Mouse (Mus musculus): Measurements from ENCODE around the gene Gabrr3.

DNA sequence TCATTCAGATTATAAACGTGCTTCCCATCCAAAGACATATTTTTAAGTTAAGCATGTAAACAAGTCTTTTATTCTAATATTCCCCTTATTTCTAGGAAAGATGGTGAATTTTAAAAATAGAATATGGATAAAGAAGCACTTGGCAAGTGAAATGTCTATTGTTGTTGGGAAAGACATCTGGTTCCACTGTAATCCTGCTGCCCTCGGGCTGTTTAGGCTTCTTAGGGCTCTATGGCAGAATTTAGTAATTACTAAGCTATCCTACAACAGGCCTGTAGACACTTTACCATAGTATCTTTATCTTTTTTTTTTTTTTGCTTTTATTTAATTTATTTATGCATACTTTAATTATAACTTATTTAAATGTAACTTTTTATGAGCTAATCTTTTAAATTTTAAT lies 2.7 kb downstream of the Gabrr3 start:
- no peak for TF ChIP-seq CTCF (IDR thresholded peaks at IDR 0.05; ENCODE audit: low read depth, low read length)
- TF ChIP-seq POLR2A (IDR thresholded peaks at IDR 0.05; ENCODE audit: extremely low read depth, insufficient read depth, low read length), result no peak
